Mouse (Mus musculus): Measurements from ENCODE around the gene Clybl. TPM values are rescaled to one million over a fixed set of nuclear protein-coding genes. Genes with fewer than 3 reads are reported as not detected.
A peak's percentile ranks its signal among the peaks of the same experiment; 100 is the strongest.

Clybl gene
- total and polyA plus RNA-seq, 2 experiments, result 15.3 to 23.4 TPM

DNA sequence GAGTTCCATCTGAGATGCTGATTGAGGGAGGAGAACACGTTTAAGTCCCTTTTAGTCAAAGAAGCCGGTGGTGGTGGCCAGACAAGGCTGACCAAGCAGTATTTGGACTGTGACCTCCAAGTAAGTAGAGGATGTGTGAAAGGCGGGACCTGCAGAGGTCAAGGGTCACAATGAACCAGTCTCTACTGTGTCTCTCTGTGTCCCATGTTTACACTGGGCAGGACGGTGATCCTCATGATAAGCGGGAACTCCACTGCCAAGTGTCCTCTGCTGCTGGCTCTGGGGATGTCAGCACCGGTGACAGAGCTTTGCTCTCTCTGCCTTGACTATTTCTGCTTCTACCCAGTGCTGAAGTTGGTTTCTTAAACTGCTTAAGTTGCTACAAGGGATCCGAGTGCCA, 10.5 kb upstream of the Clybl start:
- peak; percentile 23 for TF ChIP-seq CTCF (IDR thresholded peaks at IDR 0.05; ENCODE audit: low read depth, low read length)
- no peak for TF ChIP-seq POLR2A (IDR thresholded peaks at IDR 0.05; ENCODE audit: extremely low read depth, insufficient read depth, low read length)
- H3K9ac ChIP-seq (ENCODE audit: low read depth, low read length), result peak overlapping the region; percentile 7; the same call in 1 of the 2 replicates
- H3K4me3 ChIP-seq (ENCODE audit: insufficient read depth, low read depth, low read length), result no peak overlapping the region
- DNase-seq (ENCODE audit: extremely low read depth, low read depth, low spot score), result peak; percentile 96
- no peaks in the 10 kb centered on the region for H3K27me3 ChIP-seq (ENCODE audit: control insufficient read depth, insufficient read depth, low read length)
- peaks cover 9% of the 10 kb centered on the region; the same call in 1 of the 2 replicates for H3K4me1 ChIP-seq (ENCODE audit: control insufficient read depth, insufficient read depth, low read length)
- H3K27ac ChIP-seq (replicated peaks; ENCODE audit: insufficient read depth, low read depth, low read length), result no peak overlapping the region; the same call in 1 of the 2 replicates
- 23% methylated on average over 7 of the region's 7 CpGs for WGBS
- H3K36me3 ChIP-seq (ENCODE audit: control insufficient read depth, insufficient read depth, low read length), result no peaks in the 10 kb centered on the region
- no peaks in the 10 kb centered on the region for H3K79me2 ChIP-seq (ENCODE audit: control insufficient read depth, insufficient read depth, low read length)

DNA sequence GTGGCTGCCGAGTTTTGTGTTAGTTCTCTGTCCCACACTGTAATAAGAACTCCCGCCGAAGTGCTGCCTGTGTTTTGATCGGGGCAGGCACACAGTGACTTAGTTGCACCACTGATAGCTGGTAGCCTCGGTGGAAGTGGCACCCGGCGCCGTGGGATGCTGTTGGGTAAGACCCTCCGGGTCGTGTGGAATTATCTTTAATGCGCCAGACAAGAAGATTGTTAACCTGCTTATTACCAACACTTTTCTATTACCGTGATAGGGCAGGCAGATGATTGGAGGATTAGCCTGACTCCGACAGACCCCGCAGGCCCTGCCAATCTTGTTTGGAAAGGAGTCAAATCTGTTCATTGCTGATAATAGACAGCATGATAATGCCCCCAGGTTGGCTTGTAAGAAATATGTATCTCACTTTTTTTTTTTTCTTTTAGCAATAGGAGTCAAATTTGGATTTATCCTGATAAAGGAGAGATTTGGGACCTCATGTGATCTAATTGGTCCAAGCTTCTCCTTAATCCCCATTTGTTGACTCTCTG, 5.2 kb upstream of the Clybl start:
- Histone ChIP-seq H3K36me3 (ENCODE audit: control insufficient read depth, insufficient read depth, low read length) (no peaks in the 10 kb centered on the region), H3K79me2 (ENCODE audit: control insufficient read depth, insufficient read depth, low read length) (no peaks in the 10 kb centered on the region), H3K4me1 (ENCODE audit: control insufficient read depth, insufficient read depth, low read length) (peaks cover 6% of the 10 kb centered on the region; the same call in 1 of the 2 replicates), H3K27me3 (ENCODE audit: control insufficient read depth, insufficient read depth, low read length) (no peaks in the 10 kb centered on the region), H3K27ac (replicated peaks; ENCODE audit: insufficient read depth, low read depth, low read length) (no peak overlapping the region), H3K9ac (ENCODE audit: low read depth, low read length) (no peak overlapping the region), H3K4me3 (ENCODE audit: insufficient read depth, low read depth, low read length) (no peak overlapping the region)
- TF ChIP-seq CTCF (IDR thresholded peaks at IDR 0.05; ENCODE audit: low read depth, low read length) (no peak), POLR2A (IDR thresholded peaks at IDR 0.05; ENCODE audit: extremely low read depth, insufficient read depth, low read length) (no peak)
- WGBS, result 87% methylated on average over 14 of the region's 14 CpGs
- DNase-seq (ENCODE audit: extremely low read depth, low read depth, low spot score), result no peak

GRCm38 (mm10) chr14:122179262-122179661, 2.2 kb upstream of the Clybl start:
- no peak for DNase-seq (ENCODE audit: extremely low read depth, low read depth, low spot score)
- no peaks in the 10 kb centered on the region for H3K36me3 ChIP-seq (ENCODE audit: control insufficient read depth, insufficient read depth, low read length)
- TF ChIP-seq POLR2A (IDR thresholded peaks at IDR 0.05; ENCODE audit: extremely low read depth, insufficient read depth, low read length) (no peak), CTCF (IDR thresholded peaks at IDR 0.05; ENCODE audit: low read depth, low read length) (no peak)
- H3K9ac ChIP-seq (ENCODE audit: low read depth, low read length), result no peak overlapping the region
- no peaks in the 10 kb centered on the region for H3K27me3 ChIP-seq (ENCODE audit: control insufficient read depth, insufficient read depth, low read length)
- peaks cover 2% of the 10 kb centered on the region; the same call in 1 of the 2 replicates for H3K4me1 ChIP-seq (ENCODE audit: control insufficient read depth, insufficient read depth, low read length)
- whole genome bisulfite sequencing, result 85% methylated on average over 16 of the region's 16 CpGs
- H3K27ac ChIP-seq (replicated peaks; ENCODE audit: insufficient read depth, low read depth, low read length), result no peak overlapping the region
- H3K4me3 ChIP-seq (ENCODE audit: insufficient read depth, low read depth, low read length), result no peak overlapping the region
- H3K79me2 ChIP-seq (ENCODE audit: control insufficient read depth, insufficient read depth, low read length), result peaks cover 7% of the 10 kb centered on the region; the same call in 1 of the 2 replicates

GRCm38 (mm10) chr14:122181815-122182157, 282 bp downstream of the Clybl start:
- H3K36me3 ChIP-seq (ENCODE audit: control insufficient read depth, insufficient read depth, low read length), result no peaks in the 10 kb centered on the region
- no peaks in the 10 kb centered on the region for H3K27me3 ChIP-seq (ENCODE audit: control insufficient read depth, insufficient read depth, low read length)

GRCm38 (mm10) chr14:122182220-122182619, 716 bp downstream of the Clybl start:
- TF ChIP-seq CTCF (IDR thresholded peaks at IDR 0.05; ENCODE audit: low read depth, low read length), result no peak
- TF ChIP-seq POLR2A (IDR thresholded peaks at IDR 0.05; ENCODE audit: extremely low read depth, insufficient read depth, low read length), result no peak
- peak; percentile 6 for DNase-seq (ENCODE audit: extremely low read depth, low read depth, low spot score)
- H3K36me3 ChIP-seq (ENCODE audit: control insufficient read depth, insufficient read depth, low read length), result no peaks in the 10 kb centered on the region
- no peaks in the 10 kb centered on the region for H3K27me3 ChIP-seq (ENCODE audit: control insufficient read depth, insufficient read depth, low read length)
- no peak overlapping the region for H3K4me3 ChIP-seq (ENCODE audit: insufficient read depth, low read depth, low read length)
- no peak overlapping the region for H3K27ac ChIP-seq (replicated peaks; ENCODE audit: insufficient read depth, low read depth, low read length)
- H3K4me1 ChIP-seq (ENCODE audit: control insufficient read depth, insufficient read depth, low read length), result peaks cover 2% of the 10 kb centered on the region; the same call in 1 of the 2 replicates
- H3K9ac ChIP-seq (ENCODE audit: low read depth, low read length), result no peak overlapping the region
- WGBS, result 81% methylated on average over 6 of the region's 6 CpGs
- H3K79me2 ChIP-seq (ENCODE audit: control insufficient read depth, insufficient read depth, low read length), result peaks cover 7% of the 10 kb centered on the region; the same call in 1 of the 2 replicates

More at GRCm38 (mm10) chr14:122181815-122182157, 282 bp downstream of the Clybl start:
- H3K4me3 ChIP-seq (ENCODE audit: insufficient read depth, low read depth, low read length), result peak overlapping the region; percentile 92
- peak; percentile 70 for DNase-seq (ENCODE audit: extremely low read depth, low read depth, low spot score)
- peak overlapping the region; percentile 78 for H3K27ac ChIP-seq (replicated peaks; ENCODE audit: insufficient read depth, low read depth, low read length)
- under 1% methylated on average over 12 of the region's 12 CpGs for WGBS
- H3K4me1 ChIP-seq (ENCODE audit: control insufficient read depth, insufficient read depth, low read length), result peaks cover 2% of the 10 kb centered on the region; the same call in 1 of the 2 replicates
- TF ChIP-seq CTCF (IDR thresholded peaks at IDR 0.05; ENCODE audit: low read depth, low read length) (peak; percentile 34), POLR2A (IDR thresholded peaks at IDR 0.05; ENCODE audit: extremely low read depth, insufficient read depth, low read length) (no peak)
- H3K79me2 ChIP-seq (ENCODE audit: control insufficient read depth, insufficient read depth, low read length), result peaks cover 7% of the 10 kb centered on the region; the same call in 1 of the 2 replicates
- peak overlapping the region; percentile 88 for H3K9ac ChIP-seq (ENCODE audit: low read depth, low read length)

- H3K36me3 ChIP-seq (ENCODE audit: control insufficient read depth, insufficient read depth, low read length), result no peaks in the 10 kb centered on the region
- H3K27me3 ChIP-seq (ENCODE audit: control insufficient read depth, insufficient read depth, low read length), result no peaks in the 10 kb centered on the region
- no peak overlapping the region for H3K9ac ChIP-seq (ENCODE audit: low read depth, low read length)
- H3K27ac ChIP-seq (replicated peaks; ENCODE audit: insufficient read depth, low read depth, low read length), result no peak overlapping the region
- WGBS, result 76% methylated on average over 11 of the region's 11 CpGs
- H3K79me2 ChIP-seq (ENCODE audit: control insufficient read depth, insufficient read depth, low read length), result peaks cover 7% of the 10 kb centered on the region; the same call in 1 of the 2 replicates
- no peak for TF ChIP-seq CTCF (IDR thresholded peaks at IDR 0.05; ENCODE audit: low read depth, low read length)
- no peak for TF ChIP-seq POLR2A (IDR thresholded peaks at IDR 0.05; ENCODE audit: extremely low read depth, insufficient read depth, low read length)
- peaks cover 2% of the 10 kb centered on the region; the same call in 1 of the 2 replicates for H3K4me1 ChIP-seq (ENCODE audit: control insufficient read depth, insufficient read depth, low read length)
- no peak for DNase-seq (ENCODE audit: extremely low read depth, low read depth, low spot score)
- no peak overlapping the region for H3K4me3 ChIP-seq (ENCODE audit: insufficient read depth, low read depth, low read length)
Measured at GRCm38 (mm10) chr14:122183974-122184373, 2.5 kb downstream of the Clybl start.
